Mouse (Mus musculus): ENCODE results near the gene Ahnak2.

GRCm38 (mm10) chr12:112734881-112735655 lies 67.4 kb downstream of the Ahnak2 start:
- TF ChIP-seq ZMIZ1 (IDR thresholded peaks at IDR 0.05; ENCODE audit: low read depth, low read length) (no peak), JUN (IDR thresholded peaks at IDR 0.05; ENCODE audit: insufficient read depth, low read depth, low read length) (no peak), EP300 (IDR thresholded peaks at IDR 0.05; ENCODE audit: low read length) (no peak), CTCF (conservative IDR thresholded peaks at IDR 0.05 in 1 of 2, IDR thresholded peaks at IDR 0.05 in 1 of 2; ENCODE audit: low read depth in 2 of 2, low read length in 2 of 2) (no peak), POLR2A (IDR thresholded peaks at IDR 0.05; ENCODE audit: low read depth, low read length) (no peak), MAFK (IDR thresholded peaks at IDR 0.05; ENCODE audit: insufficient replicate concordance, low read length) (no peak), NELFE (IDR thresholded peaks at IDR 0.05; ENCODE audit: low read depth, low read length) (no peak), HCFC1 (IDR thresholded peaks at IDR 0.05; ENCODE audit: low read depth, low read length) (no peak), CHD2 (IDR thresholded peaks at IDR 0.05; ENCODE audit: low read length) (no peak)

Measured in CH12.LX (cell line).